Mouse (Mus musculus) neural tube, embryonic 13.5 days (tissue): Measurements from ENCODE around the gene Rbp2. TPM values are rescaled to one million over a fixed set of nuclear protein-coding genes. Genes with fewer than 3 reads are reported as not detected.

Experiments
- ATAC-seq: fragments of 200-750 bp; cut with Nextera tagmentation; 2 replicates; pipeline ENCODE4 v1.8.0; 2017; ENCODE audit warnings: low read depth, mild to moderate bottlenecking, moderate TSS enrichment, moderate library complexity
- H3K27ac ChIP-seq: fragments of 300-500 bp; sonication (generic); replicated peaks from 2 replicates; pipeline ENCODE4 v1.5.1; 2015; ENCODE audit warnings: moderate library complexity, mild to moderate bottlenecking, inconsistent platforms
- H3K27me3 ChIP-seq: fragments of 300-500 bp; sonication (generic); 2 replicates; pipeline ENCODE4 v1.6.1; 2015; ENCODE audit warnings: mild to moderate bottlenecking, inconsistent platforms
- H3K36me3 ChIP-seq: fragments of 300-500 bp; sonication (generic); 2 replicates; pipeline ENCODE4 v1.6.1; 2015; ENCODE audit warnings: mild to moderate bottlenecking, inconsistent platforms
- H3K4me1 ChIP-seq: fragments of 300-500 bp; sonication (generic); replicated peaks from 2 replicates; pipeline ENCODE4 v1.6.1; 2015; ENCODE audit warnings: inconsistent platforms
- H3K4me2 ChIP-seq: fragments of 300-500 bp; sonication (generic); 2 replicates; pipeline ENCODE4 v1.6.1; 2015; ENCODE audit warnings: inconsistent platforms, mild to moderate bottlenecking, moderate library complexity
- H3K4me3 ChIP-seq: fragments of 300-500 bp; sonication (generic); 2 replicates; pipeline ENCODE4 v1.5.1; 2015; ENCODE audit warnings: mild to moderate bottlenecking, inconsistent platforms
- H3K9ac ChIP-seq: fragments of 300-500 bp; sonication (generic); 2 replicates; pipeline ENCODE4 v1.6.1; 2015; ENCODE audit warnings: moderate library complexity, mild to moderate bottlenecking, inconsistent platforms
- H3K9me3 ChIP-seq: fragments of 300-500 bp; sonication (generic); 2 replicates; pipeline ENCODE4 v1.6.1; 2016; ENCODE audit warnings: inconsistent platforms
- WGBS: fragments of 180-500 bp; shearing (Covaris S2); methylation state at CpG from one replicate; pipeline ENCODE4 v1.1.7; 2015; 5-methylcytosine and 5-hydroxymethylcytosine counted together
- polyA plus RNA-seq: library from polyadenylated mRNA; unstranded; fragments of >200 nt; fragmentation: Nextera tagmentation; extraction: Ambion mirVana; gene quantifications from 2 replicates; pipeline ENCODE4 v1.2.1, GENCODE M21; 2015

Rbp2 gene
- polyA plus RNA-seq, 1 experiment from 2014 or later = 2.9 TPM

DNA sequence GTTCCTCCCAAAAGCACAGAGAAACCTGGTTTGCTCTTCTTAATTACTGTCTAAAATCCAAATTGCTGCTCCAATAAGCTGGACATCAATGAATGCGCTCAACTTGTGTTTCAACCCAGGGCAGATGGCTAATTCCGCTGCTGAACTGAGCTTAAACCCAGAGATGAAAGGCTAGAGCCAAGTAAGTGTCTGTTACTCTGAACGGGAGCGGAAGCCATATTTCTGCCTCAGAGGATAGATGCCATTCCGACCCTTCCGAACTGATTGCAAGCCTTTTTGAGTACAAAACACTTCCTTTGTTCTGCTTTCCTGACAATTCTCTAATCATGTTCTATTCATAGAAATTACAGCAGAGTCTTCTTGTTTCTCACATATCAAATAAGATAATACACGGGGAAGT lies 41.3 kb downstream of the Rbp2 start:
- no peak overlapping the region for H3K9ac ChIP-seq
- no peaks in the 10 kb centered on the region for H3K27me3 ChIP-seq
- H3K4me1 ChIP-seq = peaks cover 26% of the 10 kb centered on the region
- WGBS = 78% methylated on average over 7 of the region's 7 CpGs
- no peaks in the 10 kb centered on the region for H3K36me3 ChIP-seq
- ATAC-seq = no peak
- no peak overlapping the region for H3K4me3 ChIP-seq
- no peaks in the 10 kb centered on the region for H3K9me3 ChIP-seq
- no peak overlapping the region for H3K27ac ChIP-seq
- H3K4me2 ChIP-seq = no peak overlapping the region

GRCm38 (mm10) chr9:98529776-98530175 lies 43.9 kb downstream of the Rbp2 start:
- Histone ChIP-seq H3K4me3 (no peak overlapping the region), H3K9ac (no peak overlapping the region), H3K4me1 (peaks cover 11% of the 10 kb centered on the region), H3K27me3 (no peaks in the 10 kb centered on the region), H3K9me3 (no peaks in the 10 kb centered on the region), H3K36me3 (no peaks in the 10 kb centered on the region), H3K27ac (no peak overlapping the region), H3K4me2 (no peak overlapping the region)
- ATAC-seq = no peak
- WGBS = 63% methylated on average over 4 of the region's 4 CpGs

GRCm38 (mm10) chr9:98530999-98531398 lies 45.1 kb downstream of the Rbp2 start:
- WGBS = 42% methylated on average over 2 of the region's 2 CpGs
- H3K4me1 ChIP-seq = no peaks in the 10 kb centered on the region
- no peak overlapping the region for H3K4me3 ChIP-seq
- H3K4me2 ChIP-seq = no peak overlapping the region
- H3K27me3 ChIP-seq = no peaks in the 10 kb centered on the region
- H3K27ac ChIP-seq = no peak overlapping the region
- no peaks in the 10 kb centered on the region for H3K9me3 ChIP-seq
- H3K36me3 ChIP-seq = no peaks in the 10 kb centered on the region
- no peak for ATAC-seq
- H3K9ac ChIP-seq = no peak overlapping the region

- 81% methylated on average over 4 of the region's 4 CpGs for WGBS
- no peak overlapping the region for H3K9ac ChIP-seq
- H3K36me3 ChIP-seq = no peaks in the 10 kb centered on the region
- H3K9me3 ChIP-seq = no peaks in the 10 kb centered on the region
- no peak overlapping the region for H3K4me2 ChIP-seq
- no peak overlapping the region for H3K4me3 ChIP-seq
- peaks cover 10% of the 10 kb centered on the region for H3K4me1 ChIP-seq
- H3K27me3 ChIP-seq = peaks cover 5% of the 10 kb centered on the region; the same call in 1 of the 2 replicates
- no peak overlapping the region for H3K27ac ChIP-seq
- no peak for ATAC-seq
Measured at GRCm38 (mm10) chr9:98534675-98535280, 48.9 kb downstream of the Rbp2 start.

DNA sequence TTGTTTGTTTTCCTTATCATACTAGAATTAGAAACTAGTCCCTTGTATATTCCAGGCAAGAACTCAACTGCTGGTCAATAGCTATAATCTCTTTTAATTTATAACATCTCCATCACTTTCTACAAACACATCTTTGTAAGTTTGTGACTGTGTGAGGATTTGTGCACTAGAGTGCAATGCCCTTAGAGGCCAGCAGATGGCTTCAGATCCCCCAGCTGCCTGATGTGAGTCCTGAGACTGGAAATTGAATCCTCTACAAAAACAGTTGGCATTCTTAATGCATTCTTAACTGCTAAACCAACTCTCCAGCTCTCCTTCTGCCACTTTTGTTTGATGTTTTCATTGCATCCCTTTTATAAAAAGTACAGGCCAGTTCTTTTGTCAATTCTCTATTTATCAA lies 49.8 kb downstream of the Rbp2 start:
- Histone ChIP-seq H3K27me3 (peaks cover 9% of the 10 kb centered on the region; the same call in 1 of the 2 replicates), H3K36me3 (no peaks in the 10 kb centered on the region), H3K27ac (no peak overlapping the region), H3K4me1 (peaks cover 10% of the 10 kb centered on the region), H3K4me2 (no peak overlapping the region), H3K4me3 (no peak overlapping the region), H3K9me3 (no peaks in the 10 kb centered on the region), H3K9ac (no peak overlapping the region)
- ATAC-seq = no peak

GRCm38 (mm10) chr9:98538017-98538712 lies 52.2 kb downstream of the Rbp2 start:
- no peaks in the 10 kb centered on the region for H3K36me3 ChIP-seq
- no peaks in the 10 kb centered on the region for H3K9me3 ChIP-seq
- H3K4me3 ChIP-seq = no peak overlapping the region
- H3K4me1 ChIP-seq = peaks cover 10% of the 10 kb centered on the region
- H3K27ac ChIP-seq = 0 out of 2 replicates have a peak overlapping the region, but pooled peaks have one; percentile 9
- peak overlapping the region; percentile 45 for H3K4me2 ChIP-seq
- ATAC-seq = peak; percentile 84
- WGBS = 46% methylated on average over 13 of the region's 13 CpGs
- H3K27me3 ChIP-seq = peaks cover 9% of the 10 kb centered on the region; the same call in 1 of the 2 replicates
- H3K9ac ChIP-seq = 0 out of 2 replicates have a peak overlapping the region, but pooled peaks have one; percentile 31

GRCm38 (mm10) chr9:98538713-98539360 lies 52.9 kb downstream of the Rbp2 start:
- WGBS = 5% methylated on average over 13 of the region's 13 CpGs
- no peak overlapping the region for H3K4me3 ChIP-seq
- 0 out of 2 replicates have a peak overlapping the region, but pooled peaks have one; percentile 31 for H3K9ac ChIP-seq
- peaks cover 10% of the 10 kb centered on the region for H3K4me1 ChIP-seq
- no peaks in the 10 kb centered on the region for H3K9me3 ChIP-seq
- peak overlapping the region; percentile 45 for H3K4me2 ChIP-seq
- peaks cover 9% of the 10 kb centered on the region; the same call in 1 of the 2 replicates for H3K27me3 ChIP-seq
- 0 out of 2 replicates have a peak overlapping the region, but pooled peaks have one; percentile 9 for H3K27ac ChIP-seq
- peak; percentile 71 for ATAC-seq
- H3K36me3 ChIP-seq = no peaks in the 10 kb centered on the region

GRCm38 (mm10) chr9:98544042-98544441 lies 58.1 kb downstream of the Rbp2 start:
- no peaks in the 10 kb centered on the region for H3K9me3 ChIP-seq
- no peak for ATAC-seq
- 0 out of 2 replicates have a peak, but pooled peaks cover 4% of the 10 kb centered on the region for H3K27me3 ChIP-seq
- no peak overlapping the region for H3K4me3 ChIP-seq
- no peak overlapping the region for H3K27ac ChIP-seq
- H3K36me3 ChIP-seq = no peaks in the 10 kb centered on the region
- H3K4me1 ChIP-seq = no peaks in the 10 kb centered on the region
- WGBS = 87% methylated on average over 3 of the region's 3 CpGs
- no peak overlapping the region for H3K9ac ChIP-seq
- H3K4me2 ChIP-seq = no peak overlapping the region

Other genes with a start within 250 kb of the Rbp2 start
- gene Nmnat3, start 198.7 kb upstream of the Rbp2 start, polyA plus RNA-seq = 1.1 TPM in 2 replicates
- gene Rbp1, start 63.2 kb upstream of the Rbp2 start, polyA plus RNA-seq = 135 and 145 TPM in 2 replicates
- gene Copb2, start 77.6 kb downstream of the Rbp2 start, polyA plus RNA-seq = 139 and 140 TPM in 2 replicates
- 58.8 and 70.1 TPM in 2 replicates for gene Mrps22, start 115.5 kb downstream of the Rbp2 start, polyA plus RNA-seq